Mouse (Mus musculus): Measurements from ENCODE around the gene Rps6kc1.

Rps6kc1 gene

DNA sequence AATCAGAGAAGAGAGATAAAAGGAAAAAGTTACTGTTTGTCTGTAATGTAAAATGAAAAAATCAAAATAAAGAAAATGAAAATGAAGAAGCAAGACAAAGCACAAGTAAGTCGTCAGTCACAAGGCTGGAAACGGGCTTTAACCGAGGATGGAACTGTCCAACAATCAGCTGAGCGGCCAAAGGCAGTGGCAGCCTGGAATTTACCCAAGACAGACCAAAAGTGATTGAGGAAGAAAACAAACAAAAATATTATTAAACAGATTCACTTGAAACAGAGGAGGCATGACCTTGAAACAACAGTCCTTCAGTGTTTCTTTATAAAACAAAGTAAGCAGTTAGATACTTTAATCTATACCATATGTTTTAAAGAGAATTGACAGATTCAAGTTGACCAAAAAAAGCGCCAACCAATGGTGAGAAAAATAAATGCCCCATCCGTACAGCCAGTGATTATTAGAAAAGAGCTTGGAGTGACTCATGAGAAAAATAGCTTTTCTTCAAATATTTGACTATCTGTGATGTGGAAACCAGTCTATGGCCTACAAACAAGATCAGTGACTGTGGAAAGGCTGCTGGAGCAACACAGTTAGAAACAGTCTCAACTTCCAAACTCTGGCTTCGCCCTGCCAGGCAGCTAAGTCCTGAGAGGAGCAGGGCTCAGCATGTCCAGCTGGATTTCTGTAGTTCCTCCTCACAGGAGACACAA is 77.2 kb downstream of the Rps6kc1 start:
- no peak for DNase-seq (ENCODE audit: low read depth, low spot score)

DNA sequence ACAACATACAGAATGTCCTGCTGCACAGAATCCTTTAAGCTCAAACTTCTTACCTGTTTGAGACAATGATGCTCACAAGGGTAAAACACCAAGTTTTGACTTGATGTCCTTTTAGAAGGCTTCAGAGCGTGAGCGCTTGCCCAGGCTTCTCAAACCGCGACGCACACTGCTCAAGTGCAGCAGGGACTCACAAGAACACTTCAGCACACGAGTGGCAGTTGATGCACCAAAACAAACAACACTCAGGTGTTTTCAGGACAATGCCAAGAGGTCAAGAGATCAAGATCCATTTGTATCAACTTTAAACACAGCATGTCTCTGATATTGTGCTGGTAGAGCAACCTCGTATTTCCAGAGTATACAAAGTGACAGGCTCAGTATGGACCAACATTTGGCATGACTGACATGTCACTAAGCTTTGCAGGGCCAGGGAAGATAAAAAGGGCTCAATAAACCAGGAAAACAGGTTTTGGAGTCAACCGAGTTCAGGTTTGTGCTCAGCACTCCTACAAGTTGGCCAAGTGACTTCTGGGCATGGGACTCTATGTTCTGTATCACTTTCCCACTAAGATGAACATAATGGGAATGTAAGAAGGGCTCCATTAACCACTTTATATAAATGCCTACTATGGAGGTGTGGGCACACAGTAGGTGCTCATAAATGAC is 78.5 kb downstream of the Rps6kc1 start:
- no peak for DNase-seq (ENCODE audit: low read depth, low spot score)

DNA sequence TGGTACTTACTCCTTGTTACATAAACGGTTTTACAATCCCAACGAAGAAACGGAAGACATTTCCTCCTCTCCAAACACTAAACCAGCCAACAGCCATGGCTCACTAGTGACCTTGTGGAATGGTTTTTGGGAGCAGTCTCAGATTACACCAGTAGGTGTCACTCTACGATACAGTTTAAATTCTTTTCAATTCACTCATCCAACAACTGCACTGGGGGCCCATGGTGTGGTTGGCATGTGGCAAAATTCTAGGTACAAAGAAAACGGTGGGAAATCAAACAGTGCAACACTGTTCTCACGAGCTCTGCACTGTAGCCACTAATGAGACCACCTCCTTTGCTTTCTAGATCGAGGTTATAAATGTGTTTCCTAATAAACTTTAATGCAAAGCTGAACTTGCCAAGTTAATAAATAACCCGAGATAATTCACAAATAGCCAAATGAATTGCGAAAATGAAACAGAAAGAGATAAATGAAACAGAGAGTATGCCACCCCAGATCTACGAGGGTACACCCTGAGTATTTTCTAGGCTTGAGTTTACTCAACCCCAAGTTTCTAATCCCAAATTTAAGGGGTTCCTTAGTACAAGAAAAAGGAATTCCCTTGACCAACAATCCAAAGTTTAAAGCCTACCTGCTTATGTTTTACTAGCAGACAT is 79.6 kb downstream of the Rps6kc1 start:
- DNase-seq (ENCODE audit: low read depth, low spot score), result peak; percentile 62

DNA sequence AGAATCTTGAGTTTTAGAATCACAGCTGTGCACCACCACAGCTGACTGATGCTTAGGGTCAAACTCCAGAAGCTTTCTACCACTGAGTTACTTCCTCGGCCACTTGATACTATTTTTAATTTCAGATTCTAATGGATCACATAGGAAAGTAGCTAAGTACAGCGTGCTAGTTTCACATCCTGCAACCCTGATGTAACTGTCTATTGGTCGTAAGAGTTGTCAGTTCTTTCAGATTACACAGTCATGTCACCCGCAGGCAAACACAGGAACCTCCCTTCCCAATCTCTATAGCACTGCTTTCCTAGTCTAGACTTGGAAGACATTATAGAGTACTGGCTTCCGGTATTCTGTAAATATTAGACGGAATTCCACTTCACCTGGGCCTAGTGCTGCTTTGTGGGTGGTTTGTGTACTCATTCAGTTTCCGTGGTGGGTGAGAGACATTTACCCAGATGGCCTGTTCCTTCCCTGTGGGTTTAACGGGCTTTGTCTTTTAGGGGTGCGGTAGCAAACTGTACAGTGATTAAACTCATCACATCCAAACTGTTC is 85.0 kb downstream of the Rps6kc1 start:
- DNase-seq (ENCODE audit: low read depth, low spot score), result no peak

DNA sequence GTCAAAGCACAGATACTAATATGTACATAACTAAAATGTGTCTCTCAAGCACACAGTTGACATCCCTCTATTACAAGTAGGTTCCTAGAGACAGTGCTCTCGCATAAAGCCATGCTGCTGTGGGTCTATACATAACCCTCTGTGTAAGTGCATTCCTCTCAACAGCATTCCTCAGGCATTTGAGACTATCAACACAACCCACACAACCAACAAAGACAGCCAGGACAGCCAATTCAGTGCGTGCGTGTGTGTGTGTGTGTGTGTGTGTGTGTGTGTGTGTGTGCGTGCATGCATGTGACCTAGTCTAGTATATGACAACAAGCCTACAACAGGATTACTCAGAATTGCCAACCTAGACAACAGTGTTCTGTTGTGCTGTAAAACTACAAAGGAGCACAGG is 87.8 kb downstream of the Rps6kc1 start:
- no peak for DNase-seq (ENCODE audit: low read depth, low spot score)

DNA sequence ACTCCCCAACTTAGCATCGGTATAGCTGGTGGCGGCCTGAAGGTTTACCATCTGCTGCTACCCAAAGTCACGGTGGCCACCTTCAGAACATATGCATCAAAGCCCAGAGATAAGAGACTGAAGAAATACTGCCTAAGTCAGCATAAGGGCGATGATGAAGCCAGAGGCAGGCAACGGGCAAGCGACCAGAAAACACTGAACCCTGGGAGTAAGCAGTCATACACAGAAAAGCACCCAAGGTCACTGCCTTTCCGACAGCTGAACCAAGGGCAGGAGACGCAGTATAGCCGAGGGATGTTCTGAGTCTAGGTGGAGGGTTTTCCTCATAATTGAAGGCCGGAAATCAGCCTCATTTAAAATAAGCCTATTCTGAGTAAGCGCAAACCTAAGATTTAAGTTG is 95.4 kb downstream of the Rps6kc1 start:
- no peak for DNase-seq (ENCODE audit: low read depth, low spot score)

DNA sequence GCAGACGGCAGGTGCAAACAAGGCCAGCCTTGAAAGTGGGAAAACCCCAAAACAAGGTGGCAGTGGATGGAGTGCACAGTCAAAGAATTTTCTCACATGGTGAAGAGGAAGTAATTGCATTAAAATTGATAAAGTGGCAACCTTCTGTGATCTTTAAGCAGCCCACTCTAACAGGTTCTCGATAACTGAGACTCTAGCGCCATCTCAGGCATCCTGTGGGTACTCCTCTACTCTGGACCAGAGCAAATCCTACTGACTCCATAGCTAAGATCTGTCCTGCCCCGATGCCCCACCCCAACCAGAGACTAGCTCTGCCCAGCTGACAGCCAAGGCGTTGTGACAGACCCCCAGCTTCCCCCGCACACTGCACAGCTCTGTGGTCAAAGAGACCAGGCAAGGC is 101.2 kb downstream of the Rps6kc1 start:
- no peak for DNase-seq (ENCODE audit: low read depth, low spot score)

DNA sequence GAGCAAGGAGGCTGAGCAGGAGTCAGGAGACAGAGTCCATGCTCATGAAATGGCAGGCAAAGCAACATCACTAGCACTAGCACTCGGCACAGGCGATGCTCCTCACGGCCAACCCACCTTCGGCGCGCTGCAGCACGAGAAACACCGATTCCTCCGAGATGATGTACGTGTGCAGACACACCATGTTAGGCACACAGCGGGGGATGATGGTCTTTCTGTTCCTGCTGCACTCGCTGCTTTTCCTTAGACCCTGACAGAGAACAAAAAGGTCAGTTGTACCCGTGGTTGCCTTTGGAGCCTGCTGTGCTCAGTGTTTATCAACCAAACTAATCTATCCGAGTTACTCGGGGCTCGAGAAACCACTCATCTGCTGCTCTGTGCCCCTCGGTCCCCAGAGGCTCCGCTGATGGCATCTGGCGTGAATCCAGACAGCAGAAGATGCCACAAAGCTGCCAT is 102.8 kb downstream of the Rps6kc1 start:
- DNase-seq (ENCODE audit: low read depth, low spot score), result peak; percentile 61

DNA sequence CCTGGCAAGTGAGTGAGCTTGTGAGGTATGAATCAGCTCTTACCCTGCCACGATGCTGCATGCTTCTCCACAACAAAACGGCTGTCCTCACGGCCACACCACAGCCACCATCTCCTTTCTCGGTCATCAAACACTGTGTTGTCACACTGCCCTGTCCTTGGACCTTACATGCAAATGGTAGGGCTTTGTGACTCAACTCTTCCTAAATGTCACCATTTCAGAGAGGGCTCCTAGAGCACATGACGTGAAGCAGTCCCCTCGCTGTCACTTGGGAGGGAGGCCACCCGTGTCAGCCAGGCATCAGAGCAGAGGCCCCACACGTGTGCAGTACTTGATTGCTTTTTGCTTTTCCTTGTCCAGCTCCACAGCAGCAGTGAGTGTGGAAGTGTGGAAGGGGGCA is 104.8 kb downstream of the Rps6kc1 start:
- no peak for DNase-seq (ENCODE audit: low read depth, low spot score)

DNA sequence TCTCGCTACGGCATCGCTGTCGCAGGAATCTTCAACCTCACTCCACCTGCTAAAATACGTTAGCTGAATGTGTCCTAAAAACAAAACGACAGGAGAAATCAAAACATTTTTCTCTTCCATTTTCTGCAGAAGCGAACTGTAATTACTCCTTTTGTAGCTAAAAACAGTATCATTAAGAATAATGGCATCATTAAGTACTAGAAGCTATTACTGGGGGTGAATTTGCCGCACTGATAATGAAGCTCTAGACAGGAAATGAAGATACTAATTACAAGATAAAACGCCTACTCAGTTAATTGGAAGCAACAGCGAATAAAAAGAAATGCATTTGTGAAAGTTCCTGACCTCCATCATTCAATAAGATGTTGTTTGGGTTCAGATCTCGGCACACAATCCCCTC is 112.9 kb downstream of the Rps6kc1 start:
- no peak for DNase-seq (ENCODE audit: low read depth, low spot score)

DNA sequence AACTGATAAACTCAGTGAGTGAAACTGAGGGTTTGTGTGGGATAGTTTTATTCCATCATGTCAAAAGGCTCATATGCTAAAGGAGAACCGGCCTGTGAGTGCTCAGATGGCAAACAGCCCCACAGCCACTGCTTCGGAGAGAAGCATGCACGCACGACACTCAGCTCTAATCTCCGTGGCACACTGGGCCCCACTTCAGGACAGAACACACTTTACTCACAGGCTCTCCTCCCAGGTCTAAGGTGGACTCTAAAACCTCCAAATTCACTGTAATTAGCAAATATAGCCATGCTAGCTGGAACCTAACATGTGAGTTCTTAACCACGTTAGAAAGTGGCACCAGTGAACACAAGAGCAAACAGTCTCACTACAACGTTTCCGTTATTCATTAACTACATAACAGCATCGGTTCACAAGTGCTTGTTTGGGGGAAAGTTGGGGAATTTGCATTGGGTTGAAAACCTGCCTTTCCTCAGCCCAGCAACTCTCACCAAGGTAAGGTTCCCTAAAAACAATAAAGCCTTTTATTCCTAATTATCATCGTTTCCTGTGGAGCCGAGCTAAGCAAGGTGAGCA is 114.0 kb downstream of the Rps6kc1 start:
- DNase-seq (ENCODE audit: low read depth, low spot score), result no peak

DNA sequence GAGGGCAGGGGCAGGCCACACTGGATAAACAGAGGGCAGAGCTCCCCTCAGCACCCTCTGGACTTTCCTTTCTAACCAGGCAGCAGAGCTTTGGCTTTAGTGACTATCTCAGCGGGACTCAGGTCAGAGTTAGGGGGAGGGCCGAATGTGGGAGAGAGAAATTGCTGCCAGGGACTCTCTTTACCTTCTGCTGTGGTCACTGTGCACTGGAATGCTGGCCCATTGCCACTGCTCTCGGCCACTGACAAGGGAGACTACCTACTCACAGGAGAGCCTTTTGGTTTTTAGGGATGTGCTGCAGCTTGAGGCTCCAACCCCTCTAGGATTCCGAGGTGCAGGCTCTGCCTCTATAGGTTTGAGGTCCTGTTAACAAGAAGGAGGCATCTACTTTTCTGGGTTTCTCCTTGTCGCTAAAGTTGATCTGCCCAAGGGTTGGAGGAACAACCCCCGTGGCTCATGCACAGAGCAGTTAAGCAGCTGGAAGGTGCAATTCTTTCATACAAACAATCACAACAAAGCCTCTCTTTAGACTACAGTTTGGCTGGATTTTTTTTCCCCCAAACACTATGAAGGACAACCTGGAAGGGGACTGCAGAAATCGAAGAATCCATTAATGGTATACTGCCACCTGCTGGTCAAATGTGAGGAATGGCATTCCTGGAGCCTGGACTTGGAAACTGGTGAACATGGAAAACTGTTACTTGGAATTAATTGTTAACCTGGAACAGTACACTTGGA is 114.7 kb downstream of the Rps6kc1 start:
- peak; percentile 50 for DNase-seq (ENCODE audit: low read depth, low spot score)

DNA sequence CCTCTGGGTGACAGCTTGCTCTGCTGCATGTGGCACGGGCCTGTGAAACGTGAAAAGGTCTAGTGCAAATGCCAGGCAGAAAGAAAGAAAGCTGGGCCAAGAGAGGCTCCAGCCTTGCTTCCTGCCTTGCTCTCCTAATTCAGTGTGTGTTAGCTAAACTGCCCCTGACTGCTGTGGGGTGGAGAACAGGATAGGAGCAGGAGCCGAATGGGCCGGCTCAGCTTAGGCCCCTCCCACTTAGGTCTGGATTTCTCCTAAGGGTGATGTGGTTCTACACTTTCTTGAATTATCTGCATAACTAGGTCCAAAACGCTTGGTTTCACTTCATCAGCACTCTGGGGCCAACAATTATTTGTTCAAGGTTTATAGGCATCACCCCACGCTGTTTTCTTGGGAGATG is 119.9 kb downstream of the Rps6kc1 start:
- no peak for DNase-seq (ENCODE audit: low read depth, low spot score)

DNA sequence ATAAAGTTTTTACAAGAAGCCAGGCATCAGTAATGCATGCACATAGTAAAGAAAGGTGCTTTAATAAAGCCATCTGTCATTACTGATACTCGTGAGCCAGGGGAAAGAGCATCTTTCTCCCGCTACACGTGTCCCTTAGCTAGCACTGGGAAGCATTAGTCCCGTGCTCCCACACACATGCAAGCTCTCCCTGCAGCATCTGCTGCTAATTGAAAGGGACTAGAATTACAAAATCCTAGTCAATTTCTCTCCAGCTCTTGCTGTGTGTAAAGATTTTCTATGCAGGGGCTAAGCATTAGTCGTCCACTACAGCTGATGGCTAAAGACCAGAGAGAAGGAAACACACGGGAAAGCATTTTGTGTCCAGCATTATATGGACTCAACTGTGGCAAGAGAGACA is 120.8 kb downstream of the Rps6kc1 start:
- no peak for DNase-seq (ENCODE audit: low read depth, low spot score)

DNA sequence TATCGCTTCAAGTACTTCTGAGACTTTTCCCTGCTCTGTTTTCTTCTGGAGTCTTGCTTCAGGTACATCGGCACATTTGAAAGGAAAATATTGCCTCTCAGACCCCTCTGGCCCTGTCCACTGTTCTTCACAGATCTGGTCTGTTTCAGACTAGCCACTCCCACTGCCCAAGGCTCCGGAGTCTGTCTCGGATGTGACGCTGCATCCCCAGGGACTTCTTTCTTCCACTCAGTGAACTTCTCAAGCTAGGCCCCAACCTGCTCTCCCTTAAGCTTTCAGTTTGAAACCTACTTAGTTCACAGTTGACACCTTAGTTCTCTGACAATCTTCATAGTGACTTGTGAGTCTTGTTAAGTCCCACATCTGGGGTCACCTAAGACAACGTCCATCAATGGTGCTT is 133.9 kb downstream of the Rps6kc1 start:
- no peak for DNase-seq (ENCODE audit: low read depth, low spot score)

DNA sequence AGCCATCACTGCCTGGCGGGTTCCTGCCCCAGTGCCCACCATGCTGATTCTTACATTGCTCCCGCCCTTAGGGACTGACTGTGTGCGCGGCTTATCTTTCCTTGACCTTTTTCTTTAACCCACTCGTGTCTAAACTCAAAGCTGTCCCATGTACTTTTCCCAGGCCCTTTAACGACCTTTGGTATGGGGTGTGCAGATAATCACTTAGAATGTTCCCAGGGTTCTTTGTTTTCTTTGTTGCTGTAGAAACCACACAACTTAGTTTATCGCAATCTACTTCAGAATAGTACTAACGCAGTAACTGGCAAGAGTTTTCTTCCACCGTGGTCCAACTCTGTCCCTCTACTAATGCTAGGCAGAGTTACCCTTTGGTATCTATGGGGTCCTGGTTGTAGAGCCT is 135.3 kb downstream of the Rps6kc1 start:
- DNase-seq (ENCODE audit: low read depth, low spot score), result no peak

DNA sequence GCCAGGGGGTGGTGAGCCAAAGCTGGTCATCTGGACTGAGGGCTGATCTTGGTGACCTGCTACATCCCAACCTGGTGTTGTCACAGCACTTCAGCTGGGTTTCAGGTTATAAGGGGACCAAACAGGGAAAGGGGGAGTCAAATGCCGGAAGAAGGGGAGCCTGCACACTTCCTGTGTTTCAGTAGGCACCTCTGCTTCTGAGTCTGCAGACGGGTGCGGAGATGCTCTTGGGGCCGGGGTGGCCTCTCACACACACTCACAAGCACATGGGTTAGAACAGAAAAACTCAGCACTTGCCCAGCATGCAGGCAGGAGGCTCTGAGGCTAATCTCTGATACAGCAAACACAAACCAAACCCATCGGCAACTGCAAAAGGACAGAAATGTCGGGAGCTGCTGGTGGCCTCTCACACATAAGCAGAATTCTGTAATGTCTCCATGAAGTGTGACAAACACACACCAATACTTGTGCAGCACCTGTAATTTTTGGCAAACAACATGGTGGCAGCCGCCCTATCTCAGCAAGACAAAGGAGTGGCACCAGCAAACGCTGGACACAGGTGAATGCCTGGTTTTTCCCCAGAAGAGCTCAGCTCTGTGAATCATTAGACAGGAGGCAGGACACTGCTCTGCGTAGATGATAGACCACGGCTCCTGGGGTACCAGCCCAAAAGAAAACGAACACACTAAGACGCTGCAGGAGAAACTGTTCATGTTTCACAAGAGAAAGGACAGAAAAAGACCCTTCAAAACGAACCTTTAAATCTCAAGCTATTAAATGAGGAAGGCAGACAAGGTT is 139.3 kb downstream of the Rps6kc1 start:
- no peak for DNase-seq (ENCODE audit: low read depth, low spot score)

DNA sequence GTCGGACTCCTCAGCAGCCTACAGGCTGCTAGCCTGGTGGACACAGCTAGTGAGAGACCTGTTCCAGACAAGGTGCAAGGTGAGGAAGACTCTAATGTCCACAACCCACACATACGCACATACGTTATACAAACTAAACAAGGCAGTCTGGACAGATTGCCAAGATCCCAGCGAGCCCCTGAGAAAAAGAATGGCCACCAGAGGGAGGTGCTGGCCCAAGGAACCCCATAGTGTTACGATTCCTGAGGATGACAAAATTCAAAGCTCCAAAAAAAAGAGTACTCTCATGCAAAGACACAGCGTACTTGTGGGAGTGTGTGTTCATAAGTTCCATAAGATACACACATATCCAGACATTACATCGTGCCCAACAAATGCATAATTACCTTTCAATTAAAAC is 141.8 kb downstream of the Rps6kc1 start:
- no peak for DNase-seq (ENCODE audit: low read depth, low spot score)

DNA sequence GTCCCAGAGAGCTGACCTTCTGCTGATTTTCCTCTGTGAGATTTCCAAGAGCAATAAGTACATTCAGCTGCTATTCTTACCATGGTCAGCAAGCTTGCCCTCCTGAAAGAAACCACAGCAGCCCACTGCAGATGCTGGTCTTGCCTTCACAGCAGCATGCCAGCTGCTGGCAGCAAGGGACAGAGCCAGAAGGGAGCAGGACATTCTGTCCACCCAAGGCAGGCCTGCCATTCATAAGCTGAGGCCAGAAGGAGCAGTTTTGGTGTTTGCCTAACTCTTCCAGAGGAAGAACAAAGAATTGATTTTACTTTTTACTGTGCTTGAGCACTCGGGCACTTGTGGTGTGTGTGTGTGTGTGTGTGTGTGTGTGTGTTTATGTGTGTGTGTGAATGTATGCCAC is 143.3 kb downstream of the Rps6kc1 start:
- DNase-seq (ENCODE audit: low read depth, low spot score), result no peak

DNA sequence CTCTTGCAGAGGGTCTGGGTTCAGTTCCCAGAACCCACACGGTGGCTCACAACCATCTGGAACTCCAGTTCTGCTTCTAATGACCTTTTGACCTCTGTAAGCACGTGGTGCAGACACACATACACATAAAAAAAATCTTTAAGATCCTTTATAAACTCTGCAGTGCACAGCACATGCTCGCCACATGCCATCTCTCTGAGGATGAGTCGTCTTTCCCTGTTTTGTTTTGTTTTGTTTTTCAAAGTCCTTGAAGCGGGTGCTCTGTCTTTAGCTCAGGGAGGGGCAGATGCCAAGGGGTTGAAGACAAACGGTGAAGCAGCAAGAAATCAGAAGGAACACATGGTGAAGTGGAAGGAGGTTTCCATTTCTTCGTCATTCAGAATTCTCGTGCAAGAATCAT is 143.9 kb downstream of the Rps6kc1 start:
- DNase-seq (ENCODE audit: low read depth, low spot score), result no peak

DNA sequence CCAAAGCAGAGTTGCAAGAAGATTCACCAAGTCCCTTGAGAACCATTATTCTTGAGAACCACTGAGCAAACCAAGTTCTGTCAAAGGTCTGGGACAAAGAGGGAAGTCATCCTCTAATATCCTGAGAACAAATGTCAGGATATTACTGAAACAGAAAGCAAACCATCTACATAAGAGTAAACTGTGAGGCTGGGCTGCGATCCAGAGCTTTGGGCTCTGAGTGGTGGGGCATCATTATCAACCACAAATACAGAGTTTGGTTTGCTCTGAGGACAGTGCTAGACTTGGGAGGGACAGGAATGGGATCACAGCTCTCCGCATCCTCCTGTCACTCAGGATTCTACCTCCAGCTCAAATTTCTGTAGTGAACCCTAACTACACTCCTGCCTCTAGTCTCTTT is 144.8 kb downstream of the Rps6kc1 start:
- no peak for DNase-seq (ENCODE audit: low read depth, low spot score)

Measured in R1 (cell line).